Mouse (Mus musculus): ENCODE results near the gene Olfr1510. TPM values are rescaled to one million over a fixed set of nuclear protein-coding genes. Genes with fewer than 3 reads are reported as not detected.
"Not testable (repeated sequence)": the region's sequence is repeated elsewhere in the genome, so short reads cannot be mapped to it uniquely, and the experiment has no call there.

Gene Olfr1510
- not detected in 2 replicates for polyA plus RNA-seq (2016; fragmentation: Nextera tagmentation; extraction: Ambion mirVana)

DNA sequence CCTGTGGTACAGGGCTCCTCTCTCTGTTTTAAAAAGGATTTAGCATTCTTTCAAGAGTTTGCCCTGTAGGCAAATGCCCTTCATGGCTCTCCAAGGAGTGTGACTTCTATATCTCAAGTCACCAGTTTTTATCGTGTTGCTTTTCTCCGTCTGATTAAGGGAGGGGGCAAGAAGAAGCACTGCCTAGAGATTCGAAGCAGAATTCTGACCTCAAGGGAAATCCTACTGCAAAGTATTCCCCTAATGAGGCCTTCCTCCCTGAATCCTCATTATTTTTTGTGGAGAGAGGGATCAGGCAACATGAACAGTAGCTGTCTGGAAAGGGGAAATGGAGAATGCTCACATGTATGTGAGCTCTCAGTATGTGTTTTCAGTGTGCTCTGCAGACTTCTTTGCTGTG is at the start of gene Olfr1510:
Olfr1510 (minus strand) TSS at position 101 of the 400 bp plus-strand sequence.
- no peaks in the 10 kb centered on the region for H3K36me3 ChIP-seq
- no peak within 1 kb of the TSS for H3K27ac ChIP-seq (ENCODE audit: poor library complexity, severe bottlenecking)
- no peaks in the 10 kb centered on the region for H3K4me1 ChIP-seq (replicated peaks)
- no peak within 1 kb of the TSS for H3K4me3 ChIP-seq
- H3K27me3 ChIP-seq (replicated peaks): no peaks in the 10 kb centered on the region
- no peak within 1 kb of the TSS for H3K9ac ChIP-seq
- 81% methylated on average over 3 of the region's 3 CpGs for WGBS
- H3K9me3 ChIP-seq (replicated peaks): no peaks in the 10 kb centered on the region
- ATAC-seq (ENCODE audit: insufficient number of reproducible peaks, low FRiP score): no peak
- H3K4me2 ChIP-seq: no peak within 1 kb of the TSS

DNA sequence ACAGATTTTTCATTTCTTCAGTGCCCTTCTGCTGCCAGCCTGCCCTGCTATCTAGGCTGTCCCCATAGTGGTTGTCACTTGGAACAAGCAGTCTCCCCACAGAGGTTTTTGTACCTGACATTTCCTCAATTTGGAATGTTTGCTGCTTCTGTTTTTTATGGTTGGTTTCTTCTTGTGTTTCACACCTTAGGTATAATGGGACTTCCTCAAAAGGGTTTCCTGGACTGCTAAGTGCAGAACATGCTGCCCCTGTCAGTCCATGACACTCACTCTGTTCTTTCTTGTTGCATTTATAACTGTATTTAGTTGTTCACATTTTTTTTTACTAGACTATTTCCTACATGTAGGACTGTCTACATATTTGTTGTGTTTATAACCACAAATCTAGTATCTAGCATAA is 47.8 kb upstream of the Olfr1510 start:
- Histone ChIP-seq H3K4me3 (no peak overlapping the region), H3K36me3 (no peaks in the 10 kb centered on the region), H3K27ac (ENCODE audit: poor library complexity, severe bottlenecking) (no peak overlapping the region), H3K9ac (no peak overlapping the region), H3K4me2 (no peak overlapping the region), H3K9me3 (replicated peaks) (peaks cover 3% of the 10 kb centered on the region; the same call in 1 of the 2 replicates), H3K4me1 (replicated peaks) (no peaks in the 10 kb centered on the region), H3K27me3 (replicated peaks) (no peaks in the 10 kb centered on the region)
- no peak for ATAC-seq (ENCODE audit: insufficient number of reproducible peaks, low FRiP score)

- no peak overlapping the region for H3K9ac ChIP-seq
- no peak overlapping the region for H3K4me2 ChIP-seq
- H3K27ac ChIP-seq (ENCODE audit: poor library complexity, severe bottlenecking): no peak overlapping the region
- no peaks in the 10 kb centered on the region for H3K27me3 ChIP-seq (replicated peaks)
- H3K36me3 ChIP-seq: no peaks in the 10 kb centered on the region
- no peaks in the 10 kb centered on the region for H3K4me1 ChIP-seq (replicated peaks)
- H3K9me3 ChIP-seq (replicated peaks): peaks cover 7% of the 10 kb centered on the region; the same call in 1 of the 2 replicates
- no peak overlapping the region for H3K4me3 ChIP-seq
- WGBS: 77% methylated on average over 8 of the region's 8 CpGs
- ATAC-seq (ENCODE audit: insufficient number of reproducible peaks, low FRiP score): no peak
Observed at GRCm38 (mm10) chr14:52451138-52451537, 37.0 kb upstream of the Olfr1510 start.

- Histone ChIP-seq H3K27me3 (replicated peaks) (no peaks in the 10 kb centered on the region), H3K4me3 (no peak within 1 kb of the TSS), H3K4me1 (replicated peaks) (no peaks in the 10 kb centered on the region), H3K4me2 (no peak within 1 kb of the TSS), H3K36me3 (no peaks in the 10 kb centered on the region), H3K9ac (no peak within 1 kb of the TSS), H3K27ac (ENCODE audit: poor library complexity, severe bottlenecking) (no peak within 1 kb of the TSS), H3K9me3 (replicated peaks) (no peaks in the 10 kb centered on the region; the same call in 1 of the 2 replicates)
- no peak for ATAC-seq (ENCODE audit: insufficient number of reproducible peaks, low FRiP score)
Observed at GRCm38 (mm10) chr14:52442690-52443089, 28.5 kb upstream of the Olfr1510 start, which contains the start of gene Olfr1509. Olfr1509 (plus strand) TSS chr14:52442990.

DNA sequence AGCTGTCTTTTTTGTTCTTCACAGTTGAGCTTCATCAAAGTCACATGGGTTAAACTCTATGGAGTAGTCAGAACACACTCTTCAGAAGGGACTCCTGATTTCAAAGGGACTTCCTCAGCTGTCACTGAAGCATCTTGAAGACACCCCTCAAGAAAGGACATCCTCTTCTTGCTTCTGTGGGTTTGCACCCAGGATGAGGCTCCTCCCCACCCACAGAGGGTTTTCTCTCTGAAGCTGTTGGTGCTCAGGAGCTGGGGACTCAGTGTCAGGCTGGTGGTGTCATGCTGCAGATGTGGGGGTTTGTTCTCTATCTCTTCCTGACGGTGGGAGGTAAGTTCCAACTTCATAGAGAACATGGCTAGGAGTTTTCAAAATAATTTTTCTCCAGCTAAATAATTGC is 13.5 kb upstream of the Olfr1510 start:
- Histone ChIP-seq H3K27me3 (replicated peaks) (no peaks in the 10 kb centered on the region), H3K36me3 (no peaks in the 10 kb centered on the region), H3K9ac (no peak overlapping the region), H3K9me3 (replicated peaks) (0 out of 2 replicates have a peak, but pooled peaks cover 2% of the 10 kb centered on the region), H3K4me3 (no peak overlapping the region), H3K4me1 (replicated peaks) (no peaks in the 10 kb centered on the region), H3K4me2 (no peak overlapping the region), H3K27ac (ENCODE audit: poor library complexity, severe bottlenecking) (no peak overlapping the region)
- WGBS: 83% methylated on average over 1 of the region's 1 CpGs
- ATAC-seq (ENCODE audit: insufficient number of reproducible peaks, low FRiP score): no peak

GRCm38 (mm10) chr14:52410142-52410919 is 3.8 kb downstream of the Olfr1510 start:
- H3K27ac ChIP-seq (ENCODE audit: poor library complexity, severe bottlenecking); H3K36me3 ChIP-seq; H3K4me1 ChIP-seq (replicated peaks); H3K4me3 ChIP-seq; H3K4me2 ChIP-seq; H3K27me3 ChIP-seq (replicated peaks); H3K9ac ChIP-seq; H3K9me3 ChIP-seq (replicated peaks): not testable (repeated sequence)
- 69% methylated on average over 8 of the region's 10 CpGs for WGBS
- 0 out of 2 replicates have a peak, but pooled peaks have one; percentile 48 for ATAC-seq (ENCODE audit: insufficient number of reproducible peaks, low FRiP score)

DNA sequence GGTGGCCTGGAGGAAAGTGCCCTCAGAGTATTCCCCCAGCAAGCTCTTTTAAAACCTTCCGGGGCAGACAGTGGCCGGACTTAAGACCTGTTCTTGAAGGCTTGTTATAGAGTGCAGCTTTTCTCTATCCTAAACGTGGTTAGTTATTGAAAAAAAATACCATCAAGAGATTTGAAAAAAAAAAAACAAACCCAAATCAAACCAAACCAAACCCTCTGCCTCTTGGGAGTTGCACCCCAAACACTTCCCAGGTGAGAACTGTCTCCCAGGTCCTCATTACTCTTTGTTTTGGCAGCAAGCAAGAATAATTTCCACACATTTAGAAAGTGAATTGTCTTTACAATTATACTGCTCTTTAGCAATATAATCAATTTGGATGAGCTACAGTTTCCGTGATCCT is 16.9 kb downstream of the Olfr1510 start, which contains the start of gene Olfr1511:
Olfr1511 (minus strand) TSS at position 101 of the 400 bp plus-strand sequence.
- Histone ChIP-seq H3K4me1 (replicated peaks) (no peaks in the 10 kb centered on the region), H3K9ac (no peak within 1 kb of the TSS), H3K9me3 (replicated peaks) (0 out of 2 replicates have a peak, but pooled peaks cover 2% of the 10 kb centered on the region), H3K27ac (ENCODE audit: poor library complexity, severe bottlenecking) (no peak within 1 kb of the TSS), H3K27me3 (replicated peaks) (no peaks in the 10 kb centered on the region), H3K4me3 (no peak within 1 kb of the TSS), H3K36me3 (no peaks in the 10 kb centered on the region), H3K4me2 (no peak within 1 kb of the TSS)
- no peak for ATAC-seq (ENCODE audit: insufficient number of reproducible peaks, low FRiP score)
- WGBS: 70% methylated on average over 4 of the region's 4 CpGs

DNA sequence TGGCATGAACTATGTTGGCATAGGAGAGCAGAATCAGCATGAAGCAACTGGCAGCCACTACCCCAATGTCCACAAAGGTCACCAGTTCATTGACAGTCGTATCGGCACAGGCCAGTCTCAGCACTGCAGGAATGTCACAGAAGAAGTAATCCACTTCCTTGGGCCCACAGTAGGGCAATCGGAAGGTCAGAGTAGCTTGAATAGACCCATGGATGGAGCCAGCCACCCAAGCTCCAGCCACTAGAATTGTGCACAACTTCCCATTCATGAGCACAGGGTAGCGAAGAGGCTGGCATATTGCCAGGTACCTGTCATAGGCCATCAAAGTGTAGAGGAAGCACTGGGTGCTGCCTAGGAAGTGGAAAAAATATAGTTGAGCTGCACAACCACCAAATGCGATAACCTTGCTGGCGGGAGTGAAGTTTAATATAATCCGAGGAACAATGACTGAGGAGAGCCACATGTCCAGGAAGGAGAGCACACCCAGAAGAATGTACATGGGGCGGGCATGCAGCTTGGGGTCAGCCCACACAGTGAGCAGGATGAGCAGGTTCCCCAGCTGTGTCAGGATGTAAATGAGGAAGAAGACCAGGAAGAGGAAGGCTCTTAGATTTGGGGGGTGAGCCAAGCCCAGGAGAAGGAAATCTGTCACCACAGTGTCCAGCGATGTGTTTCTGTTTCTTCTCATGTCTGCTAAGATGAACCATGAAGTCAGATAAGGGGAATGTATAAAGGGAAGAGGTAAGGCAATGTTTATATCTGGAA is 23.9 kb downstream of the Olfr1510 start:
- H3K36me3 ChIP-seq; H3K4me3 ChIP-seq; H3K27me3 ChIP-seq (replicated peaks); H3K4me2 ChIP-seq; H3K9ac ChIP-seq; H3K27ac ChIP-seq (ENCODE audit: poor library complexity, severe bottlenecking); ATAC-seq (ENCODE audit: insufficient number of reproducible peaks, low FRiP score); H3K9me3 ChIP-seq (replicated peaks); H3K4me1 ChIP-seq (replicated peaks): not testable (repeated sequence)
- 72% methylated on average over 9 of the region's 9 CpGs for WGBS

DNA sequence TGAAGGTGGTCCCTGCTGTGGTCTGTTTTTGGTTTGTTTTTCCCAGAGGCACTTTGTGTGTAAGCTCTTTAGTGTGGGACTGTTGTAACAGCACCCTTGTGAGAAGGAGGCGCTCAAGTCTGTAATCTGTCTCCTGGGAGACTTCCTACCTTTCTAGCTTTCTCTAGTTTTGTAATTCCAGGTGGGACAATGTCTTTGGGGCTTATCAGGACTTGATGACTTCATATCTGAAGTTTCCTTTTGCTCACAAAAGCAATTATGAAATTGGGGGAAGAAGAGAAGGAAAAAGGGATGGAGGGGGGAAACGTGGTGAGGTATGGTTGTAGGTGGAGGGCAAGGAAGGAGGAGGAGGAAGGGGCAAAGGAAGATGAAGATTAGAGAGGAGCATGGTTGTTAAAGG is 35.1 kb downstream of the Olfr1510 start, which contains the start of gene Olfr1512:
Olfr1512 (minus strand) TSS at position 101 of the 400 bp plus-strand sequence.
- Histone ChIP-seq H3K4me1 (replicated peaks) (no peaks in the 10 kb centered on the region), H3K4me2 (no peak within 1 kb of the TSS), H3K4me3 (no peak within 1 kb of the TSS), H3K9ac (no peak within 1 kb of the TSS), H3K9me3 (replicated peaks) (no peaks in the 10 kb centered on the region), H3K27ac (ENCODE audit: poor library complexity, severe bottlenecking) (no peak within 1 kb of the TSS), H3K36me3 (no peaks in the 10 kb centered on the region), H3K27me3 (replicated peaks) (no peaks in the 10 kb centered on the region)
- 67% methylated on average over 2 of the region's 2 CpGs for WGBS
- no peak for ATAC-seq (ENCODE audit: insufficient number of reproducible peaks, low FRiP score)

GRCm38 (mm10) chr14:52368741-52369140 is 45.4 kb downstream of the Olfr1510 start:
- H3K27ac ChIP-seq (ENCODE audit: poor library complexity, severe bottlenecking): no peak overlapping the region
- H3K9ac ChIP-seq: no peak overlapping the region
- no peaks in the 10 kb centered on the region for H3K27me3 ChIP-seq (replicated peaks)
- 0 out of 2 replicates have a peak, but pooled peaks cover 6% of the 10 kb centered on the region for H3K9me3 ChIP-seq (replicated peaks)
- H3K36me3 ChIP-seq: no peaks in the 10 kb centered on the region
- WGBS: 79% methylated on average over 3 of the region's 3 CpGs
- no peaks in the 10 kb centered on the region for H3K4me1 ChIP-seq (replicated peaks)
- ATAC-seq (ENCODE audit: insufficient number of reproducible peaks, low FRiP score): no peak
- no peak overlapping the region for H3K4me2 ChIP-seq
- H3K4me3 ChIP-seq: no peak overlapping the region
